Mouse (Mus musculus): ENCODE measurements around the gene Kndc1.

The Kndc1 gene

DNA sequence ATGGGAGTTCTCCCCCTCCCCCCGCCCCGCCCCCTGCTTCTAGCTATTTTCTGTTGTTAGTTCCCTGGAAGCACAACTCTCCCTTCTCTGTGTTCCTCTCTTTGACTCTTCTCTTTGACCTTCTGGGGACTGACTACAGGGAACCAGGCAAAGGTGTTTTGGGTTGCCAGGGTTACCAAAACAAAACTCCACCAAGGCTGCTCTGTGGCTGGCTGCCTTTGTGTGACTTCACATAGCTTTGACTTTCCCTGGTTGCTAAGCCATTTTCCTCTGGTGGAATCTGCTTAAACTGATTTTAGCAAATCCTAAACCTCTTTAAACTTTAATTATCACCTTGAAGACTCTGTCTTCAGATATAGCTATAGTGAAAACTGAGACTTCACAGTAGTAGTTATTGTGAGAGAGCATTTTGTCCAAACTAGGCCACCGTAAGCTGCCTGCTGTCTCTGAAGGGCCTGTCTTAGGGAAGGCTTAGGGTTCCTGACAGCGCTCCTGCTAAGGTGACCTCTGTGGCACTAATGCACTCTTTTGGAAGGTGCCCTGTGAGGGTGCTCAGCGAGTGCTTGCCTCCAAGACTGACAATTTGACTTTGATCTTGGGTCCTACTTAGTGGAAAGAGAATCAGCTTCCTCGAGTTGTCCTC is 57.6 kb downstream of the Kndc1 start:
- DNase-seq (ENCODE audit: low spot score): no peak

GRCm38 (mm10) chr7:139955505-139955904 is 61.0 kb downstream of the Kndc1 start:
- DNase-seq (ENCODE audit: low spot score): no peak

GRCm38 (mm10) chr7:139956658-139957057 is 62.2 kb downstream of the Kndc1 start:
- DNase-seq (ENCODE audit: low spot score): no peak

DNA sequence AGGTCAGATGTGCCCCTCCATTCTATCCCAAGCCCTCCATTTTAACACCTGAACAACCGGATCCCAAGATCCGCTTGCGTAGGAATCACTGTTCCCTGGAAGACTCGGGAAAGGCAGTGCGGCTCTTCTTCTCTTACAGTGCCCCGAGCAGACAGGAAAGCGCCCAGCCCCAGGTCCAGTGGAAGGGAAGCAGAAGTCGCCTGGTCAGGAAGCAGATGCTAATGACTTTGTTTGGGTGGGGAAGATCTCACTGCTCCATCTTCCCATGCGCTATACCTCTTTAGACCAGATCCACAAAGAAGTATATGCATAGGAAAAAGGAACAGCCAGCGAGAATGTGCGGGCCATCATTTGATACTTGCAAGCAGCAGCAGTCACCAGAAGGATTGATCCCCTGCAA is 62.9 kb downstream of the Kndc1 start:
- no peak for DNase-seq (ENCODE audit: low spot score)

GRCm38 (mm10) chr7:139957958-139958357 is 63.5 kb downstream of the Kndc1 start:
- DNase-seq (ENCODE audit: low spot score): no peak

DNA sequence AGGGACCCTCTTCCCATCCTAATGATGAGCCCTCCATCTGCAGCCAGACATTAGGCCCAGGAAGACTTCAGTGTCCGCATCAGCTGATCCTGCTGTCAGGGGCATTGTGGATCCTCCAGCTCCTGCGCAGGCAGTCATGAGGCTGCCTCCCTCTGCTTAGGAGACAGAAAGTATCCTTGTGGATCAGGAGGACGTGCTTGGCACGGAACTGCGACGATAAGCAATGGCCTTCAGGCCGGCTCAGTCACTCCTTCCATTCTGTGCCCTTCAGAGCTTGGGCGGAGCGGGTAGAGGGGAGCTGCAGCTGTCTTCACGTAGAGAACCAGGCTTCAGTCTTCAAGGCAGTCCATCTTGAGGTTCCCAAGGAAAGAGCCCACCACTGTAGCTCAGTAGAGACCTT is 66.6 kb downstream of the Kndc1 start:
- no peak for DNase-seq (ENCODE audit: low spot score)

- no peak for DNase-seq (ENCODE audit: low spot score)
These were observed 69.3 kb downstream of the Kndc1 start for GRCm38 (mm10) chr7:139963814-139964213.

- no peak for DNase-seq (ENCODE audit: low spot score)
These were observed 72.7 kb downstream of the Kndc1 start for GRCm38 (mm10) chr7:139967175-139967574.

DNA sequence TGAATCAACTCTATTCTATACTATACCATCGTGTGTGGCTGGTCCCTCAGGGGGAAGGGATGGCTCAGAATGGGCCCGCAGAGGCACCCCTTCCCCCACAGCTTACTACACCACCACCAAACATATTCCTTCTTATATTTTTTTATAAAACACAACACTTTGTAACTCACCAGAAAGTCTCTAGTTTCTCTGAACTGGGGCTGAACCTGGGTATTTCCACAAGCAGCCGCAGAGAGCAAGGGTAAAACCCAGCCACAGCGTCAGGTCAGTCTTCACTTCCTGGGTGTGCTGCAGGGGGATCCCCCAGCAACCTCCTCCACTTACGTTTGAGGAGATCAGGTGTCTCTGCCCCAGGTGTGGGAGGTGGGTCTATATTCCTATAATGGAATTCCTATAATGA is 73.9 kb downstream of the Kndc1 start:
- DNase-seq (ENCODE audit: low spot score): no peak

GRCm38 (mm10) chr7:139969348-139970130 is 75.0 kb downstream of the Kndc1 start:
- DNase-seq (ENCODE audit: low spot score): peak; percentile 94

DNA sequence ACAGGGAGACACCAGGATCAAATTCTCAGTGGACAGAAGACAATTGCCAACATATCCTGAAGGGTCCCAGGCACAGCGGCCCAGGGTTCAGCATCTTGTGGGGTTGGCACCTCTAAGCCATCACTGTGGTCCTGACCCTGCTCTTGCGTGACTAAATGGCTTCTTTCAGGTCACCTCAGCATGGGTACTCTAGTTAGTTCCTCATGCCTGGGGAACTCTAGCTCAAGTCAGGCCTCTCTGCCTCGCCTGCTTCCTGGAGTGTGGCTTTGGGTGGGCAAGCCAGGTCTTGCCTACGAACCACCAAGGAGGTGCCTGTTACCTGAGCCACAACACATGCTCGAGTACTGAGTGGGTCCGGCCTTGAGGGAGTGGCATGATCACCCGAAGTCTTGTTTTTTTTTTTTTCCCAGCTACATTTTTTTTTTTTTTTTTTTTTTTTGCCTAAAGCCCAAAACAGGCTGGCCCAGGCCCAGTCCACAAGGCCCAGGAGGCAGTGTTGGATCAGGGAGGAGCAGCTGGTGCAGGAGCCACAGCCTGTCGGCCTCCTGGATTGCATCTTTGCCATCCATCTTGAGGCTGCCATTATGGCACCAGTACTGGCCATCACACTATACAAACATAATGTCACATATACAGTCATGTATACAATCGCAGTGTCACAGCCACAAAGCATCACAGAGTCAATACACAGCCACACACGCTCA is 75.9 kb downstream of the Kndc1 start:
- DNase-seq (ENCODE audit: low spot score): no peak

GRCm38 (mm10) chr7:139970979-139971378 is 76.5 kb downstream of the Kndc1 start:
- no peak for DNase-seq (ENCODE audit: low spot score)

- DNase-seq (ENCODE audit: low spot score): no peak
These were observed 76.9 kb downstream of the Kndc1 start for GRCm38 (mm10) chr7:139971436-139971835.

- no peak for DNase-seq (ENCODE audit: low spot score)
These were observed 78.4 kb downstream of the Kndc1 start for GRCm38 (mm10) chr7:139972923-139973331.

GRCm38 (mm10) chr7:139974307-139974706 is 79.8 kb downstream of the Kndc1 start:
- no peak for DNase-seq (ENCODE audit: low spot score)

DNA sequence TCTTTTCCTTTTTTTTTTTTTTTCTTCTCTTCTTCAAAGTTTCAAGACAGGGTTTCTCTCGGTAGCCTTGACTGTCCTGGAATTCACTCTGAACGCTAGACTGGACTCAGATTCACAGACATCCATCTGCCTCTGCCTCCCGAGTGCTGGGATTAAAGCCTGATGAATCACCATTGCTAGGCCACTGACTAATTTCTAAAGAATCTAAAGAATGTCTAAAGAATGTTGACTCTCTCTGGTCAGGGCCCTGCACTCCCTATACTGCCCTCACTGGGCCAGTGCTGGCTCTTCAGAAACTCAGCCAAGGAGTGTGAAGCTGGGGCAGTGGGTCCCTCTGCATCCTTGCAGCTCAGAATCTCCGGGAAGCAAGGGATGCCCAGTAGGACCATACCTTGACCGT is 81.0 kb downstream of the Kndc1 start:
- no peak for DNase-seq (ENCODE audit: low spot score)

DNA sequence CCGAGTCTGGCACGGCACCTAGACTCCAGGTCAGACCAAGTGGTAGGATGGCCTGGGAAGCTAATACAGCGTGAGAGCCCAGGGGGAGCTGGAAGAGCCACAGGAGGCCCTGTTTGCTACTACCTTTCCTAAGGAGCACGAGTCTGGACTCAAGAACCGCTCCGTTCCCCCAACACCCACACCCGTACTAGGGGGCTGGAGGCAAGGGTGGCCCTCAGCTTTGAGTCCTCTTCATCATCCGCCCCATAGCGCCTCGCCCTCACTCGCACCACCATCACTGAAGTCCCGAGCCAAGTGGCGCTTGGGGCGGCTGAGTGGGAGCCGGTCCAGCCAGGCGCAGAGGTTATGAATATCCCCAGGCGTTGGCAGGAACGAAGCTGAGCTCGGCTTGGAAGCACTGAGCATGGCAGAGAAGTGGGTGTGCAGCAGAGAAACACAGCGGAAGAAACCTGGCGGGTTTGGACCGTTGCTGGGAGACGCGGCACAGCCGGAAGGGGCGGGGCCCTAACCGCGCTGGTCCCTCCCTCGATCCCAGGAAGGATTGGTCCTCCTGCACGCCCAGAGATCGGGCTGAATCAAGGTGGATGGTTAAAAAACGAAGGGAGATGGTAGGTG is 83.9 kb downstream of the Kndc1 start, which contains the start of gene 6430531B16Rik:
6430531B16Rik (minus strand) TSS at position 478 of the 615 bp plus-strand sequence.
- peak; percentile 87 for DNase-seq (ENCODE audit: low spot score)

GRCm38 (mm10) chr7:139979011-139979719 is 84.7 kb downstream of the Kndc1 start:
- peak; percentile 21 for DNase-seq (ENCODE audit: low spot score)

- DNase-seq (ENCODE audit: low spot score): no peak
These were observed 86.3 kb downstream of the Kndc1 start for GRCm38 (mm10) chr7:139980778-139981177.

DNA sequence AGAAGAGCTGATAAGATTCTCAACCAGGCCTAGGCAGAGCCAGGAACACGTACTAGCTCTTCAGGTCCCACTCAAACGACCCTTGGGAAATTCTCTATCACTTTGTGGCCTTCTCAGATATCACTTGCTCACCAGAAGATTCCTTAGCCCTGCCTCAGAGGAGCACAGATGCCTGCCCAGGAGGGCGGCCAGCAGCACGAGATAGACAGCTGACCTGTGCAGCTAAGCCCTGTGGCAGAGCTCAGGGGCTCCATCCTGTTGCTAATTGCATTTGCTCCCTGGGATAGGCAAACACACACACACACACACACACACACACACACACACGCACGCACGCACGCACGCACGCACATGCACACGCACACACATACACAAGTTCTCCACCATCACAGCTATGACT is 87.6 kb downstream of the Kndc1 start:
- no peak for DNase-seq (ENCODE audit: low spot score)

DNA sequence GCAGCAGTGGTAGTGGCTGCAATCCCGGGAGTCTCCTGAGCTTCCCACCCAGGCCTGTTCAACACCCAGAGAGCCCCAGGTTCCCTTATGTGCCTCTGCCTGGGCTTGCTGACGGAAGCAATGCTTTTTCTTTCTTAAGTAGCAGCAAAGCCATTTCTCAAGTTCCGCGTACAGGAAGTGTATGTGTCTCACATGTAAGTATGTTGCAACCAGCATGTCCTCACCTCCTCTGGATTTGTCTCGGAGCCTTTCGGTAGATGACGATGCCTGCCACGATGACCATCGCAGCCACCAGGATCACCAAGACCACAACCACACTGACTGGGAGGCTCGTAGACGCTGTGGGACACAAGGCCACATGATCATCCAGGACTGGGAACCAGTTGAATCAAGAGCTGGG is 90.0 kb downstream of the Kndc1 start:
- no peak for DNase-seq (ENCODE audit: low spot score)

- no peak for DNase-seq (ENCODE audit: low spot score)
These were observed 93.8 kb downstream of the Kndc1 start for GRCm38 (mm10) chr7:139988272-139988671.

Measured in retina, embryonic 14.5 days (tissue).